Mouse (Mus musculus): ENCODE measurements around the gene Shld2. TPM values are rescaled to one million over a fixed set of nuclear protein-coding genes. Genes with fewer than 3 reads are reported as not detected.

The Shld2 gene
- 4.8 and 6.4 TPM in 2 replicates for polyA plus RNA-seq (2015; fragmentation: Nextera tagmentation; extraction: Ambion mirVana)

- Histone ChIP-seq H3K27ac (ENCODE audit: low read length) (peak within 1 kb of the TSS; percentile 94), H3K9ac (ENCODE audit: low read depth, low read length) (peak within 1 kb of the TSS; percentile 93), H3K9me3 (replicated peaks; ENCODE audit: control insufficient read depth, low read length, poor library complexity, severe bottlenecking) (no peaks in the 10 kb centered on the region), H3K4me3 (ENCODE audit: low read depth, low read length) (peak within 1 kb of the TSS; percentile 64), H3K4me1 (ENCODE audit: control insufficient read depth, insufficient read depth, low read length) (peaks cover 33% of the 10 kb centered on the region), H3K36me3 (ENCODE audit: control insufficient read depth, insufficient read depth, low read length) (no peaks in the 10 kb centered on the region), H3K27me3 (ENCODE audit: control insufficient read depth, insufficient read depth, low read depth, low read length) (no peaks in the 10 kb centered on the region), H3K4me2 (ENCODE audit: low read length) (peak within 1 kb of the TSS; percentile 92)
- under 1% methylated on average over 72 of the region's 100 CpGs for WGBS
- peak; percentile 96 for ATAC-seq
These were observed at the start of gene Shld2, which contains the start of gene Glud1 for GRCm38 (mm10) chr14:34310234-34310965. Gene Shld2 (minus strand): TSS chr14:34310493. Gene Glud1 (plus strand): TSS chr14:34310727.

GRCm38 (mm10) chr14:34359676-34360244 lies 49.5 kb upstream of the Shld2 start:
- H3K4me3 ChIP-seq (ENCODE audit: low read depth, low read length), result no peak overlapping the region
- H3K27me3 ChIP-seq (ENCODE audit: control insufficient read depth, insufficient read depth, low read depth, low read length), result no peaks in the 10 kb centered on the region
- H3K4me1 ChIP-seq (ENCODE audit: control insufficient read depth, insufficient read depth, low read length), result peaks cover 11% of the 10 kb centered on the region; the same call in 1 of the 2 replicates
- ATAC-seq, result no peak
- H3K27ac ChIP-seq (ENCODE audit: low read length), result no peak overlapping the region
- H3K36me3 ChIP-seq (ENCODE audit: control insufficient read depth, insufficient read depth, low read length), result no peaks in the 10 kb centered on the region
- 37% methylated on average over 5 of the region's 5 CpGs for WGBS
- H3K9ac ChIP-seq (ENCODE audit: low read depth, low read length), result no peak overlapping the region
- H3K9me3 ChIP-seq (replicated peaks; ENCODE audit: control insufficient read depth, low read length, poor library complexity, severe bottlenecking), result no peaks in the 10 kb centered on the region
- H3K4me2 ChIP-seq (ENCODE audit: low read length), result no peak overlapping the region

- H3K4me3 ChIP-seq (ENCODE audit: low read depth, low read length), result no peak overlapping the region
- 85% methylated on average over 7 of the region's 7 CpGs for WGBS
- no peaks in the 10 kb centered on the region for H3K27me3 ChIP-seq (ENCODE audit: control insufficient read depth, insufficient read depth, low read depth, low read length)
- no peaks in the 10 kb centered on the region for H3K9me3 ChIP-seq (replicated peaks; ENCODE audit: control insufficient read depth, low read length, poor library complexity, severe bottlenecking)
- H3K4me2 ChIP-seq (ENCODE audit: low read length), result no peak overlapping the region
- no peak for ATAC-seq
- no peaks in the 10 kb centered on the region for H3K36me3 ChIP-seq (ENCODE audit: control insufficient read depth, insufficient read depth, low read length)
- no peak overlapping the region for H3K27ac ChIP-seq (ENCODE audit: low read length)
- no peaks in the 10 kb centered on the region for H3K4me1 ChIP-seq (ENCODE audit: control insufficient read depth, insufficient read depth, low read length)
- no peak overlapping the region for H3K9ac ChIP-seq (ENCODE audit: low read depth, low read length)
These were observed 47.6 kb upstream of the Shld2 start for GRCm38 (mm10) chr14:34357671-34358455.

- 88% methylated on average over 6 of the region's 6 CpGs for WGBS
- Histone ChIP-seq H3K27me3 (ENCODE audit: control insufficient read depth, insufficient read depth, low read depth, low read length) (no peaks in the 10 kb centered on the region), H3K36me3 (ENCODE audit: control insufficient read depth, insufficient read depth, low read length) (no peaks in the 10 kb centered on the region), H3K4me3 (ENCODE audit: low read depth, low read length) (no peak within 1 kb of the TSS), H3K27ac (ENCODE audit: low read length) (no peak within 1 kb of the TSS), H3K9ac (ENCODE audit: low read depth, low read length) (no peak within 1 kb of the TSS), H3K4me1 (ENCODE audit: control insufficient read depth, insufficient read depth, low read length) (no peaks in the 10 kb centered on the region), H3K9me3 (replicated peaks; ENCODE audit: control insufficient read depth, low read length, poor library complexity, severe bottlenecking) (no peaks in the 10 kb centered on the region), H3K4me2 (ENCODE audit: low read length) (no peak within 1 kb of the TSS)
- no peak for ATAC-seq
These were observed 45.0 kb upstream of the Shld2 start, which contains the start of gene Fam25c for GRCm38 (mm10) chr14:34355301-34355700. Gene Fam25c (minus strand): TSS chr14:34355433.

DNA sequence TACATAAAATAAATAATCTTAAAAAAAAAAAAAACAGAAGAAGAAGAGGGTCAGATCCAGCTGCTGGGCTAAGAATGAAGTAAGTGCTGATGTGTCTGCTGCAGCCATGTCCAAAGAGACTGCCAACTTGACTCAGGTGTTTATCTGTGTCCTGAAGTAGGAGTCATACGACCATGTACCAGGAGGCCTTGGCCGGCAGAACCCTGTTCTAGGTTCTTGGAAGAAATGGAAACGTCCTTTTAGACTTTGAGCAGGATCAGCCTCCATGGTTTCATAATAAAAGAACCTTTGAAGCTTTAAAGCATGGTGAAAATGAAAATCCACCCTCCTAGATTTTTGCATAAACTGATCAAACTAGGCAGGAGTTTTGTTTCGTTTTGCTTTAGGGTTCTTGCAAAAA lies 44.2 kb upstream of the Shld2 start:
- H3K9ac ChIP-seq (ENCODE audit: low read depth, low read length), result no peak overlapping the region
- no peaks in the 10 kb centered on the region for H3K36me3 ChIP-seq (ENCODE audit: control insufficient read depth, insufficient read depth, low read length)
- no peak overlapping the region for H3K27ac ChIP-seq (ENCODE audit: low read length)
- H3K27me3 ChIP-seq (ENCODE audit: control insufficient read depth, insufficient read depth, low read depth, low read length), result no peaks in the 10 kb centered on the region
- no peak for ATAC-seq
- no peak overlapping the region for H3K4me3 ChIP-seq (ENCODE audit: low read depth, low read length)
- H3K4me2 ChIP-seq (ENCODE audit: low read length), result no peak overlapping the region
- 88% methylated on average over 4 of the region's 4 CpGs for WGBS
- no peaks in the 10 kb centered on the region for H3K9me3 ChIP-seq (replicated peaks; ENCODE audit: control insufficient read depth, low read length, poor library complexity, severe bottlenecking)
- H3K4me1 ChIP-seq (ENCODE audit: control insufficient read depth, insufficient read depth, low read length), result no peaks in the 10 kb centered on the region

DNA sequence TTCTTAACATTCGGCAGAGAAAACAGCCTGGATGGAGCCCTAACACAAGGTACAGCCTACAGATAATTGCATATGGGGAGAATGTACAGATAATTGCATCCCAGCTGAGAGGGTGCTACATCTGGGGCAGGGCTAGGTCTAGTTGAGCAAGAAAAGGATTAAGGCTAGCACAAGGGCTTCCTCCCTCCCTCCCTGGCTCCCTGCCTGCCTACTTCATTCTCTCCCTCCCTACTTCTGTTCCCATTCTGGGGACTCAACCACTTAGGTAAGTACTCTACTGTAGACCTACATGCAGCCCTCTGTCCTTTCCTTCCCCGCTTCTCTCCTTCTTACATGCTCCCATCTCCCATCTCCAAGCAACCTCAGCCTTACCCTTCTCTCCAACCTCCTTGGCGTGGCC lies 43.0 kb upstream of the Shld2 start:
- no peak overlapping the region for H3K4me2 ChIP-seq (ENCODE audit: low read length)
- no peaks in the 10 kb centered on the region for H3K36me3 ChIP-seq (ENCODE audit: control insufficient read depth, insufficient read depth, low read length)
- ATAC-seq, result no peak
- no peaks in the 10 kb centered on the region for H3K27me3 ChIP-seq (ENCODE audit: control insufficient read depth, insufficient read depth, low read depth, low read length)
- no peak overlapping the region for H3K4me3 ChIP-seq (ENCODE audit: low read depth, low read length)
- H3K4me1 ChIP-seq (ENCODE audit: control insufficient read depth, insufficient read depth, low read length), result no peaks in the 10 kb centered on the region
- H3K9me3 ChIP-seq (replicated peaks; ENCODE audit: control insufficient read depth, low read length, poor library complexity, severe bottlenecking), result no peaks in the 10 kb centered on the region
- WGBS, result 92% methylated on average over 3 of the region's 3 CpGs
- H3K27ac ChIP-seq (ENCODE audit: low read length), result no peak overlapping the region
- no peak overlapping the region for H3K9ac ChIP-seq (ENCODE audit: low read depth, low read length)

DNA sequence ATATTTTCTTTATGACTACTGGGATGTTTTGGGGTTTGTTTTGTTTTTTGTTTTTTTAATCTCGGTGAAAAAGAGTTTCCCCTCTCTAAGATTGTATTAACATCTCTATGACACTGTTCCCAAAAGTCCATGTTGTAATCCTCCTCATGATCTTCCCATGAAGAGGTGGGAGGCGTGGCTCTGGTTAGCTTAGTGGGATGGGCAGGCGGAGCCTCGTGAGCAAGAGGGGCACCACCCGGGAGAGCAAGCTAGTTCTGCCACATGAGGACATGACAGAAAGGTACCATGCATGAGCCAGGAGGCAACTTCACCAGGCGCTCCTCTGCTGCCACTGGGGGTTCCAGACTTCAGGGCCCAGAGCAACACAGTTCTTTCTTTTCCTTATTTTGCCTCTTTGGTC lies 42.2 kb upstream of the Shld2 start:
- Histone ChIP-seq H3K36me3 (ENCODE audit: control insufficient read depth, insufficient read depth, low read length) (no peaks in the 10 kb centered on the region), H3K9me3 (replicated peaks; ENCODE audit: control insufficient read depth, low read length, poor library complexity, severe bottlenecking) (no peaks in the 10 kb centered on the region), H3K27ac (ENCODE audit: low read length) (no peak overlapping the region), H3K4me1 (ENCODE audit: control insufficient read depth, insufficient read depth, low read length) (no peaks in the 10 kb centered on the region), H3K27me3 (ENCODE audit: control insufficient read depth, insufficient read depth, low read depth, low read length) (no peaks in the 10 kb centered on the region), H3K4me2 (ENCODE audit: low read length) (no peak overlapping the region), H3K9ac (ENCODE audit: low read depth, low read length) (no peak overlapping the region), H3K4me3 (ENCODE audit: low read depth, low read length) (no peak overlapping the region)
- no peak for ATAC-seq
- WGBS, result 68% methylated on average over 6 of the region's 6 CpGs

- Histone ChIP-seq H3K4me2 (ENCODE audit: low read length) (no peak overlapping the region), H3K9ac (ENCODE audit: low read depth, low read length) (no peak overlapping the region), H3K4me1 (ENCODE audit: control insufficient read depth, insufficient read depth, low read length) (no peaks in the 10 kb centered on the region), H3K9me3 (replicated peaks; ENCODE audit: control insufficient read depth, low read length, poor library complexity, severe bottlenecking) (no peaks in the 10 kb centered on the region), H3K36me3 (ENCODE audit: control insufficient read depth, insufficient read depth, low read length) (no peaks in the 10 kb centered on the region), H3K4me3 (ENCODE audit: low read depth, low read length) (no peak overlapping the region), H3K27me3 (ENCODE audit: control insufficient read depth, insufficient read depth, low read depth, low read length) (no peaks in the 10 kb centered on the region), H3K27ac (ENCODE audit: low read length) (no peak overlapping the region)
- 68% methylated on average over 3 of the region's 3 CpGs for WGBS
- no peak for ATAC-seq
These were observed 41.4 kb upstream of the Shld2 start for GRCm38 (mm10) chr14:34351660-34352059.

- Histone ChIP-seq H3K36me3 (ENCODE audit: control insufficient read depth, insufficient read depth, low read length) (no peaks in the 10 kb centered on the region), H3K4me2 (ENCODE audit: low read length) (no peak overlapping the region), H3K4me1 (ENCODE audit: control insufficient read depth, insufficient read depth, low read length) (no peaks in the 10 kb centered on the region), H3K27ac (ENCODE audit: low read length) (no peak overlapping the region), H3K9me3 (replicated peaks; ENCODE audit: control insufficient read depth, low read length, poor library complexity, severe bottlenecking) (no peaks in the 10 kb centered on the region), H3K27me3 (ENCODE audit: control insufficient read depth, insufficient read depth, low read depth, low read length) (no peaks in the 10 kb centered on the region), H3K4me3 (ENCODE audit: low read depth, low read length) (no peak overlapping the region), H3K9ac (ENCODE audit: low read depth, low read length) (no peak overlapping the region)
- WGBS, result 88% methylated on average over 8 of the region's 8 CpGs
- no peak for ATAC-seq
These were observed 38.7 kb upstream of the Shld2 start for GRCm38 (mm10) chr14:34349007-34349406.

All from midbrain, embryonic 16.5 days (tissue).